Mouse (Mus musculus) myocyte (in vitro differentiated cells): Measurements from ENCODE around the gene Lamtor1.

Experiments
- CEBPB ChIP-seq: IDR thresholded peaks from 2 replicates; pipeline ENCODE4 v1.6.1; 2011; ENCODE audit warnings: mild to moderate bottlenecking, moderate library complexity; ENCODE audit not compliant: poor library complexity, insufficient read depth, severe bottlenecking
- E2F4 ChIP-seq: IDR thresholded peaks from one replicate; pipeline ENCODE4 v1.6.1; 2011; ENCODE audit warnings: mild to moderate bottlenecking, control low read depth, moderate library complexity; ENCODE audit not compliant: insufficient read depth
- MYOD1 ChIP-seq, 3 experiments: IDR thresholded peaks; one replicate each; pipeline ENCODE4 v1.6.1; 2011; ENCODE audit warnings: control low read depth in 2 of 3, low read depth in 2 of 3, mild to moderate bottlenecking in 2 of 3, moderate library complexity in 1 of 3; ENCODE audit not compliant: insufficient read length in 2 of 3, control insufficient read depth in 1 of 3
- MYOG ChIP-seq, 3 experiments: IDR thresholded peaks; one replicate each; pipeline ENCODE4 v1.6.1; 2011; ENCODE audit warnings: control low read depth in 2 of 3, low read depth in 2 of 3, mild to moderate bottlenecking in 2 of 3; ENCODE audit not compliant: insufficient read length in 2 of 3, control insufficient read depth in 1 of 3, insufficient read depth in 1 of 3
- POLR2A ChIP-seq: IDR thresholded peaks from one replicate; pipeline ENCODE4 v1.6.1; 2011; ENCODE audit warnings: low read depth, mild to moderate bottlenecking, control low read depth, moderate library complexity; ENCODE audit not compliant: insufficient read length
- POLR2AphosphoS2 ChIP-seq: IDR thresholded peaks from one replicate; pipeline ENCODE4 v1.6.1; 2011; ENCODE audit warnings: low read depth, control low read depth; ENCODE audit not compliant: insufficient read length
- TCF12 ChIP-seq: IDR thresholded peaks from one replicate; pipeline ENCODE4 v1.6.1; 2011; ENCODE audit warnings: mild to moderate bottlenecking, control low read depth; ENCODE audit not compliant: poor library complexity, insufficient read depth, severe bottlenecking
- USF1 ChIP-seq: IDR thresholded peaks from one replicate; pipeline ENCODE4 v1.6.1; 2011; ENCODE audit warnings: low read depth, mild to moderate bottlenecking, control low read depth, moderate library complexity

- no peak for TF ChIP-seq POLR2A
- no peak for TF ChIP-seq USF1
- TF ChIP-seq MYOG (IDR thresholded peaks at IDR 0.05; ENCODE audit: control insufficient read depth in 1 of 3, insufficient read depth in 1 of 3, insufficient read length in 2 of 3, low read depth in 2 of 3): no peak
- no peak for TF ChIP-seq POLR2AphosphoS2
- no peak for TF ChIP-seq TCF12
- no peak for TF ChIP-seq E2F4
- no peak for TF ChIP-seq MYOD1 (IDR thresholded peaks at IDR 0.05; ENCODE audit: control insufficient read depth in 1 of 3, insufficient read length in 2 of 3, low read depth in 2 of 3)
- TF ChIP-seq CEBPB: no peak
Observed at GRCm38 (mm10) chr7:101918071-101918470, 12.4 kb downstream of the Lamtor1 start.
